Mouse (Mus musculus) cerebellum, adult 8-10 months (tissue): ENCODE data around the gene Ms4a1.
"Not testable (repeated sequence)": the region's sequence is repeated elsewhere in the genome, so short reads cannot be mapped to it uniquely, and the experiment has no call there.

ENCODE experiments used
- DNase-seq: peaks from one replicate; pipeline ENCODE4 v3.0.0; 2022

The Ms4a1 gene

GRCm38 (mm10) chr19:11266052-11266845 is at the start of gene Ms4a1:
Ms4a1 (minus strand) TSS chr19:11266241.
- DNase-seq, result no peak

DNA sequence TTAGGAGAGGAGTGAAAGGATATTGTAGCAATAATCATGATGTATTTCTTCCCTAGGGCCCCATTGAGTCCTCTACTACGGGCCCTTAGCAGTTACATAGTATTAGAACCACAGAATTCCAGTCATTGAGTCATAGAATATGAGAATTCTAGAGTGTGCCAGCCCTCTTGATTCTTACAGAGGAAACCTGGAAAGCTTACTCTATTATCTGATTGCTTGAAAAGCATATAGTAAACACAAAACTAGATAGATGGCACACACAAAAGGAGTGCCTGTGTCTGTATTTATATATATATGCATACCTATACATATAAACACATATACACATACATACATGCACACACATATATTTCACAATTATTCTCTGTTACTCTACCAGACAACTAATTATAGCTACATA is 48.3 kb upstream of the Ms4a1 start, which contains the start of gene Ms4a14:
Gene Ms4a14, minus strand, starts transcription at position 101 of the 400 bp plus-strand sequence.
- DNase-seq, result no peak

DNA sequence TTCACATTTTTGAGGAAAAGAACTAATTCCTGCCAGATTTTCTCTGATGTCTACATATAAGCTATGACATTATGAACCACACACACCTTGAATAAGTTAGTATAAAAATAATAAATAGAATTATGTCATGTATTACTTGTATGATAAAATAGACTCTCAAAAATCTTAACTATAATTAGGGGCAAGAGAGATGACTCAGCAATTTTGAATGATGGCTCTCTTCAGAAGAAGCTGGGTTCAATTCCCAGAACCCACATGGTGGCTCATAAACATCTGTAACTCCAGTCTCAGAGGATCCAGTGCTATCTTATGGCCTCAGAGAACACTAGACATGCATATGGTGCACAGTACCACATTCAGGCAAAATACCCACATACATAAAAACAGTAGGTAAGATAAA is 42.8 kb upstream of the Ms4a1 start:
- DNase-seq, result no peak

DNA sequence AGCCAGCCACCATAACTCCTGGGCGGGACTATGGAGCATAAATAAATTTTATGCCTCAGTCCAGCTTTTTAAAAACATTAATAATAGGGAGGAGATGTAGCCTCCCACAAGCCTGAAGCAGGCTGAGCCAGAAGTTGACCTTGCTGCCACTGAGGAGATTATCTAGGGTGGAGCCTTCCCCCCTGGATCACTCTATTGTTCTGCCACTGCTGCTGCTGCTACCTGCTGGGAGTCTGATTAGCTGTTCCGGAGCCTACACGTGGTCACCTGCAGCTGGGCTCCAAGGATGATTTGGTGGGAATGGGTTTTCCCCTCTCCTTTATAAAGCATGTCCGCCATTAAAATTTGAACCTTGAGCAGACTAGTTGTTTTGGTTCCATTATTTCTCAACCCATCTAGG is 33.5 kb upstream of the Ms4a1 start:
- DNase-seq, result not testable (repeated sequence)

GRCm38 (mm10) chr19:11298939-11299338 is 32.9 kb upstream of the Ms4a1 start:
- DNase-seq, result no peak

DNA sequence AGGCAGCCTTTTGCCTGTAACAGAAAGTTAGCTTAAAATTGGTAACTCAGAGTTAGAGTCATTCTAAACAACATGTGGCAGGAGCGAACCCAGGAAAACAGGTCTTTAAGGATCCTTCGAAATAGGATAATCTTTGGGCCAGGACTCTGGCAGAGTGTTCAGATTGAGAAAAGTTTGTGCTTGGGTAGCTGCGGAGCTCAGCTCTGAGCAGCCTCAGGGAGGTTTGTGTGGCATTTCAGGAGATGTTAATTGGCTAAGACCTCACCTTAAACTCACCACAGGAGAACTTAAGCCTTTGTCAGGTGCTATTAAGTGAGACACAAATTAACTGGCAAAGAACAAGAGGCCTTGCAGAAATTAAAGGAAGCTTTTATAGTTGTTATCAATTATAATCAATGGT is 27.6 kb upstream of the Ms4a1 start:
- not testable (repeated sequence) for DNase-seq

- no peak for DNase-seq
Observed at GRCm38 (mm10) chr19:11292990-11293389, 26.9 kb upstream of the Ms4a1 start.

- no peak for DNase-seq
Observed at GRCm38 (mm10) chr19:11283773-11284172, 17.7 kb upstream of the Ms4a1 start, which contains the start of gene Ms4a5. Ms4a5 (minus strand) TSS chr19:11283873.

GRCm38 (mm10) chr19:11280223-11280622 is 14.2 kb upstream of the Ms4a1 start:
- no peak for DNase-seq

DNA sequence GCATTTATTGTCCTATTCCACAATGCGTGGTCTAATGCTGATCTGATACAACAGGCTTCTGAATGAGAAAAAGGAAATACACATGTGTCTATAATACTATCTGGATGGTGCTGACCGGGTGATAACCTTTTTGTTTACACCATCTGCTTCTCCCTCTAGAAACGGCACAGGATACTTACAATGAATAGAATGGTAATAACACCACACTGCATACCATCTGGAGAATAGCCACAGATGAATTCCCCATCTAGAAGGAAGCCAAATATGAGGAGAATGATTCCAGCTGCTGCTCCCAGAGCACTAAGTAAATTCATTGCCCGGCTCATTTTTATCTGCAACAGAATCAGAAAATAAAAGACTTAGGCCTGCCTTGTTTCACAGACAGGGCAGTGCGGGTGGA is 10.4 kb upstream of the Ms4a1 start:
- no peak for DNase-seq

DNA sequence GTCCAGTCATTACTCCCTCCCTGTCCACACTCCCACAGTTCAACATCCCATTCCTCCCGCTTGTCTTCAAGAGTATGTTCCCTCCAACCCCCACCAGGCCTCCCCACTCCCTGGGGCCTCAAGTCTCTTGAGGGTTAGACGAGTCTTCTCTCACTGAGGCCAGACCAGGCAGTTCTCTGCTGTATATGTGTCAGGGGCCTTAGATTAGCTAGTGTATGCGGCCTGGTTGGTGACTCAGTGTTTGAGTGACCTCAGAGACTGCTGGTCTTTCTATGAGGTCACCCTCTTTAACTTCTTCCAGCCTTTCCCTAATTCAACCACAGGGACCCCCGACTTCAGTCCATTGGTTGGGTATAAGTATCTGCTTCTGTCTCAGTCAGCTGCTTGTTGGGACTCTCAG is 915 bp upstream of the Ms4a1 start:
- DNase-seq, result no peak

GRCm38 (mm10) chr19:11264602-11265185 is 1.3 kb downstream of the Ms4a1 start:
- DNase-seq, result no peak

- no peak for DNase-seq
Observed at GRCm38 (mm10) chr19:11263549-11263948, 2.5 kb downstream of the Ms4a1 start.

GRCm38 (mm10) chr19:11262932-11263331 is 3.1 kb downstream of the Ms4a1 start:
- not testable (repeated sequence) for DNase-seq

GRCm38 (mm10) chr19:11261522-11261921 is 4.5 kb downstream of the Ms4a1 start:
- no peak for DNase-seq

DNA sequence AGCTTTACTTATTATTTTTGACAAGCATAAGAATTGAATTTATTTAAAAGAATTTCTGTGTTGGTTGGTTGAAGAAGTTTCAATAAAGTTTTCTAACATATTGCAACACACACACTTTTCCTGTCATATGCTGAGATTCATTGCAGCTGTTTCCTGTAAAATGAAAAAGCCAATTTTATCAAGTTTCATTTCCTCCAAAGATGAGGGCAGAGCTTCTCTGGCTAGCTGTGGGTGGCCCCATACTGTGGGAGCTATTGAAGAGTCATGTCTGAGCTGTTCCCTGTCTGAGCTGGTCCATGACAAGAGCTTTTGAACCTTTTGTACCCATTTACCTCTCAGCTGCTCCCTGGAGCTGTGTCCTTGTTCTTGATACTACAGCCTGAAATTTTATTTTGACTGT is 21.8 kb downstream of the Ms4a1 start:
- DNase-seq, result no peak

- DNase-seq, result no peak
Observed at GRCm38 (mm10) chr19:11242560-11242959, 23.5 kb downstream of the Ms4a1 start.

- DNase-seq, result no peak
Observed at GRCm38 (mm10) chr19:11235820-11236219, 30.2 kb downstream of the Ms4a1 start.

DNA sequence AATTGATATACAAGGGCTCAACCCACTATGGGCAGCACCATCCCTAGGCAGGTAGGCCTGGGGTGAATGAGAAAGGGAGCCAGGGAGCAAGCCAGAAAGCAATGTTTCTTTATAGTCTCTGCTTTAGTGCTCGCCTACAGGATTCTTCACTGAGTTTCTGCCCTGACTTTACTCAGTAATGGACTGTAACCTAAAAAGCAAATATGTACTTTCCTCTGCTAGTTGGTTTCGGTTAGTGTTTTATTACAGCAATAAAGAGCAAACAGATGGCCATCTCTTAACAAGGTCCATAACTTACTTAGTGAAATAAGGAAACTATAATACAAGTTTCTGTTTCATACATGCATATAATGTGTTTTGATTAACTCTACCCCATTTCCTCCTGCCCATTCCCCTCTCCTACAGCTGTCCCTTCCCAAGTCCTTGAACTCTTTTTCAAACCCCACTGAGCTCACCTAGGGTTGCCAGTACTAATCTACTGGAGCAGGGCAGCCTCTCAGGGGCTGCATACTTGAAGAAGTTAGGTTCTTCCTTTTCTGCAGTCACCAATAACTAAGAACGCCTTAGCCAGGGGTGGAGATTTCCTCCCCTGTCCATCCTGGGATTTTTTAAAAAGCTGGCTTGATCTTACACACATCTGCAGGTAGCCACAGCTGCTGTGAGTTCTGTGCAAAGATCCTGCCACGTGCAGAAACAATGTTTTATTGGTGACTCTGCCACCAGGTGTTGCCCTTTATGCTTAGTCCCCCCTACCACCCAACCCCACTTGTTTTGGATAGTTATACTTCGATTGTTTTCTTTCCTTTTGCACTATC is 30.9 kb downstream of the Ms4a1 start:
- DNase-seq, result no peak

DNA sequence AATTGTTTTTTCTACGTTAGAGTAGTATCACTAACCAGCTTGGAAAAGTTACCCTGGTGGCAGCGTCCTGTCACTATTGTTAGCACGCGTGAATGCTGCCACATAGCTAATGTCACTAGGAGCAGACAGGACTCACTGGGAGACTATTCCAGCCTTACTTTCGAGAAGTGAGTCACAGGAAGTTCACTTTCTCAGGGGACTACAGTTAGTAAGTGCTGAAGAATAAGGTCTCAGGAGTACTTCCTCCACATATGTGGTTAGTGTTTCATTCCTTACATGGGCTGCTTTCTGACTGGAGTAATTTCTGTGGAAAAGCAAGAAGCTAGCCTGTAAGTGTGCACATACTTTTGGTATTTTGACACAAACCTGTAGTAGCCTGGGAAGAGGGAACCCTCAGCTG is 31.8 kb downstream of the Ms4a1 start:
- no peak for DNase-seq

GRCm38 (mm10) chr19:11232348-11232747 is 33.7 kb downstream of the Ms4a1 start, which contains the start of gene Ms4a12:
Ms4a12 (minus strand) TSS chr19:11232448.
- DNase-seq, result no peak
